Mouse (Mus musculus) megakaryocyte, embryonic 14.5 days (primary cell): ENCODE results near the gene Podxl2. TPM values are rescaled to one million over a fixed set of nuclear protein-coding genes. Genes with fewer than 3 reads are reported as not detected.

Experiments
- H3K27me3 ChIP-seq: replicated peaks from 2 replicates; pipeline ENCODE3; 2012; ENCODE audit warnings: inconsistent platforms
- H3K36me3 ChIP-seq: replicated peaks from 2 replicates; pipeline ENCODE3; 2012; ENCODE audit warnings: low read length, inconsistent platforms, mixed read lengths
- H3K4me1 ChIP-seq: 2 replicates; pipeline ENCODE4 v1.6.1; 2012; ENCODE audit warnings: inconsistent platforms
- H3K4me3 ChIP-seq: replicated peaks from 2 replicates; pipeline ENCODE3; 2012; ENCODE audit warnings: moderate library complexity, mild to moderate bottlenecking, inconsistent platforms
- H3K9me3 ChIP-seq: 2 replicates; pipeline ENCODE4 v1.6.1; 2012; ENCODE audit warnings: inconsistent platforms
- FLI1 ChIP-seq: IDR thresholded peaks from 2 replicates; pipeline ENCODE4 v1.6.1; 2012; ENCODE audit warnings: low read length, inconsistent platforms, mixed read lengths
- GATA1 ChIP-seq: IDR thresholded peaks from 3 replicates; pipeline ENCODE4 v1.6.1; 2012; ENCODE audit warnings: mixed read lengths, low read length, inconsistent platforms, borderline replicate concordance
- polyA plus RNA-seq: library from polyadenylated mRNA; stranded (reverse); fragments of >175 nt; gene quantifications from 2 replicates; pipeline ENCODE4 v1.2.3, GENCODE M21; 2012; ENCODE audit warnings: low replicate concordance; ENCODE audit not compliant: insufficient read depth

The Podxl2 gene
- polyA plus RNA-seq, 1 experiment = 1.2 TPM

GRCm38 (mm10) chr6:88804966-88805577, 69.8 kb downstream of the Podxl2 start:
- TF ChIP-seq GATA1 = no peak
- no peak for TF ChIP-seq FLI1
- Histone ChIP-seq H3K27me3 (peaks cover 39% of the 10 kb centered on the region), H3K9me3 (peaks cover 5% of the 10 kb centered on the region; the same call in 1 of the 2 replicates), H3K4me3 (no peak overlapping the region), H3K4me1 (peaks cover 60% of the 10 kb centered on the region), H3K36me3 (no peaks in the 10 kb centered on the region)

- H3K27me3 ChIP-seq = peaks cover 31% of the 10 kb centered on the region
- peaks cover 63% of the 10 kb centered on the region for H3K4me1 ChIP-seq
- H3K36me3 ChIP-seq = no peaks in the 10 kb centered on the region
These were observed 70.7 kb downstream of the Podxl2 start for GRCm38 (mm10) chr6:88803957-88804695.

GRCm38 (mm10) chr6:88803051-88803450, 71.8 kb downstream of the Podxl2 start:
- Histone ChIP-seq H3K4me3 (no peak overlapping the region), H3K27me3 (peaks cover 28% of the 10 kb centered on the region), H3K36me3 (no peaks in the 10 kb centered on the region), H3K4me1 (peaks cover 56% of the 10 kb centered on the region), H3K9me3 (peaks cover 5% of the 10 kb centered on the region; the same call in 1 of the 2 replicates)
- TF ChIP-seq FLI1 = no peak

More at GRCm38 (mm10) chr6:88803957-88804695, 70.7 kb downstream of the Podxl2 start:
- TF ChIP-seq FLI1 (no peak), GATA1 (no peak)
- Histone ChIP-seq H3K4me3 (no peak overlapping the region), H3K9me3 (peaks cover 5% of the 10 kb centered on the region; the same call in 1 of the 2 replicates)

GRCm38 (mm10) chr6:88800735-88801134, 74.1 kb downstream of the Podxl2 start:
- Histone ChIP-seq H3K27me3 (peaks cover 39% of the 10 kb centered on the region), H3K4me3 (no peak overlapping the region), H3K4me1 (peaks cover 57% of the 10 kb centered on the region), H3K9me3 (no peaks in the 10 kb centered on the region), H3K36me3 (no peaks in the 10 kb centered on the region)
- no peak for TF ChIP-seq FLI1
- no peak for TF ChIP-seq GATA1

GRCm38 (mm10) chr6:88800191-88800590, 74.7 kb downstream of the Podxl2 start:
- no peaks in the 10 kb centered on the region for H3K36me3 ChIP-seq
- H3K4me3 ChIP-seq = no peak overlapping the region
- H3K27me3 ChIP-seq = peaks cover 40% of the 10 kb centered on the region
- H3K9me3 ChIP-seq = no peaks in the 10 kb centered on the region
- TF ChIP-seq GATA1 (no peak), FLI1 (no peak)
- H3K4me1 ChIP-seq = peaks cover 54% of the 10 kb centered on the region

- Histone ChIP-seq H3K27me3 (peaks cover 62% of the 10 kb centered on the region), H3K9me3 (no peaks in the 10 kb centered on the region), H3K4me1 (peaks cover 12% of the 10 kb centered on the region), H3K36me3 (no peaks in the 10 kb centered on the region), H3K4me3 (no peak overlapping the region)
- TF ChIP-seq GATA1 (no peak), FLI1 (no peak)
These were observed 80.3 kb downstream of the Podxl2 start for GRCm38 (mm10) chr6:88794561-88794971.

- Histone ChIP-seq H3K9me3 (no peaks in the 10 kb centered on the region), H3K27me3 (peaks cover 66% of the 10 kb centered on the region), H3K36me3 (no peaks in the 10 kb centered on the region), H3K4me1 (peaks cover 8% of the 10 kb centered on the region), H3K4me3 (no peak overlapping the region)
- TF ChIP-seq GATA1 (no peak), FLI1 (no peak)
These were observed 81.0 kb downstream of the Podxl2 start for GRCm38 (mm10) chr6:88793872-88794271.

GRCm38 (mm10) chr6:88793243-88793642, 81.6 kb downstream of the Podxl2 start:
- Histone ChIP-seq H3K36me3 (no peaks in the 10 kb centered on the region), H3K4me1 (peaks cover 8% of the 10 kb centered on the region), H3K27me3 (peaks cover 69% of the 10 kb centered on the region), H3K9me3 (no peaks in the 10 kb centered on the region), H3K4me3 (no peak overlapping the region)
- TF ChIP-seq GATA1 = no peak
- TF ChIP-seq FLI1 = no peak

Other genes starting within 250 kb of the Podxl2 start
- 1.1 TPM in 1 of 2 replicates, not detected in the other for gene Kbtbd12, start 237.1 kb downstream of the Podxl2 start, polyA plus RNA-seq
- gene Mgll, start 150.6 kb downstream of the Podxl2 start, polyA plus RNA-seq = 3.9 and 6.7 TPM in 2 replicates
- 33.5 and 113 TPM in 2 replicates for gene Abtb1, start 33.1 kb downstream of the Podxl2 start, polyA plus RNA-seq
- 133 and 188 TPM in 2 replicates for gene Mcm2, start 23.7 kb upstream of the Podxl2 start, polyA plus RNA-seq
- gene Tpra1, start 27.2 kb upstream of the Podxl2 start, polyA plus RNA-seq = 102 and 155 TPM in 2 replicates